Comparison of ENCODE assay signal across 17 mouse cellular contexts in the genomic region with DNA sequence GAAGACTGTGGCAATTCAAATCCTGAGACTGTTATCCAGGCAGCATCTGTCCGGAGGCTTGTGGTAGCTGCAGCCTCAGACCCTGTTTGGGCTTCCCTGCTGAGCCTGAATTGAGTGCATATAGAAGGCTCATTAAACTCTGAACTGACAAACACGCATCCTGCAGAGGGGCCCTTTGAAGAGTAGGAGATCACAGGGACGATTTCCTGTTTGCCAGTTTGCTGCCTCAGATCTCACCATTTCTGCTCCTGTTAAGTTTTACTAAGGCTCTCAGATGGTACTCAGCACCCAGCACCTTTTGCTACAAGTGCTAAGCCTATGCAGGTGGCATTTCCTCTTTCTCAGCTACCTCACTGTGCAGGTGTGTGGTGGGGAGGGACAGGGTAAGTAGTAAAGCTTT.
DNase-seq lines count a peak whose midpoint lies in the region; ATAC-seq and TF ChIP-seq lines count a peak whose summit lies in the region.
"Had no signal": no experiment of that assay in that cellular context is flagged by ENCODE, and none has a peak within 500 bp of the region (broad histone marks: within the 10 kb centered on the region; RNA-seq: fewer than 3 reads in every experiment).

No protein-coding gene starts in this region.

- no peak overlapping the region for H3K27ac ChIP-seq in forebrain, embryonic 14.5 days (ENCODE audit: low read depth, low read length)
- no peak overlapping the region for H3K27ac ChIP-seq in forebrain, embryonic 10.5 days
- no peak overlapping the region for H3K27ac ChIP-seq in liver, embryonic 12.5 days
- H3K27ac ChIP-seq: embryonic facial prominence, embryonic 12.5 days; hindbrain, embryonic 14.5 days had no signal

- H3K9ac ChIP-seq in forebrain, embryonic 14.5 days (ENCODE audit: low read length), result no peak overlapping the region
- no peak overlapping the region for H3K9ac ChIP-seq in liver, embryonic 12.5 days
- H3K9ac ChIP-seq: embryonic facial prominence, embryonic 12.5 days; hindbrain, embryonic 14.5 days; lung, embryonic 14.5 days had no signal

- TF ChIP-seq POLR2A in brain, embryonic 14.5 days (IDR thresholded peaks at IDR 0.05; ENCODE audit: borderline replicate concordance, extremely low read depth, insufficient read depth, insufficient read length, poor library complexity, severe bottlenecking), result no peak

- WGBS in forebrain, embryonic 14.5 days, result 2% methylated on average over 3 of the region's 3 CpGs
- WGBS in forebrain, embryonic 10.5 days, result 4% methylated on average over 3 of the region's 3 CpGs
- WGBS in liver, embryonic 12.5 days (ENCODE audit: insufficient replicate concordance), result 18% methylated on average over 3 of the region's 3 CpGs

- H3K36me3 ChIP-seq in forebrain, embryonic 14.5 days (ENCODE audit: control insufficient read depth, insufficient read depth, low read length), result no peaks in the 10 kb centered on the region
- no peaks in the 10 kb centered on the region for H3K36me3 ChIP-seq in forebrain, embryonic 10.5 days (replicated peaks)
- H3K36me3 ChIP-seq in liver, embryonic 12.5 days, result no peaks in the 10 kb centered on the region
- H3K36me3 ChIP-seq: embryonic facial prominence, embryonic 12.5 days; G1E had no signal

- H3K9me3 ChIP-seq in forebrain, embryonic 14.5 days (replicated peaks; ENCODE audit: control insufficient read depth, low read length), result no peaks in the 10 kb centered on the region
- peaks cover 5% of the 10 kb centered on the region; the same call in 1 of the 2 replicates for H3K9me3 ChIP-seq in forebrain, embryonic 10.5 days
- no peaks in the 10 kb centered on the region for H3K9me3 ChIP-seq in liver, embryonic 12.5 days (replicated peaks)
- H3K9me3 ChIP-seq: embryonic facial prominence, embryonic 12.5 days had no signal

- no peak for ATAC-seq in forebrain, embryonic 14.5 days
- no peak for ATAC-seq in liver, embryonic 12.5 days
- ATAC-seq: intestine, postnatal 0 days had no signal

- 0 out of 2 replicates have a peak, but pooled peaks cover 7% of the 10 kb centered on the region for H3K27me3 ChIP-seq in forebrain, embryonic 14.5 days (replicated peaks; ENCODE audit: control insufficient read depth, insufficient read depth, low read length)
- peaks cover 100% of the 10 kb centered on the region for H3K27me3 ChIP-seq in forebrain, embryonic 10.5 days (ENCODE audit: poor library complexity, severe bottlenecking)
- H3K27me3 ChIP-seq in liver, embryonic 12.5 days (replicated peaks), result no peaks in the 10 kb centered on the region
- H3K27me3 ChIP-seq: embryonic facial prominence, embryonic 12.5 days had no signal

- H3K4me2 ChIP-seq in forebrain, embryonic 14.5 days (ENCODE audit: low read length), result no peak overlapping the region
- H3K4me2 ChIP-seq in liver, embryonic 12.5 days, result no peak overlapping the region
- H3K4me2 ChIP-seq: embryonic facial prominence, embryonic 12.5 days; hindbrain, embryonic 14.5 days; lung, embryonic 14.5 days had no signal

- no peak overlapping the region for H3K4me3 ChIP-seq in forebrain, embryonic 14.5 days (ENCODE audit: low read depth, low read length)
- H3K4me3 ChIP-seq in forebrain, embryonic 10.5 days, result no peak overlapping the region
- no peak overlapping the region for H3K4me3 ChIP-seq in liver, embryonic 12.5 days
- H3K4me3 ChIP-seq: embryonic facial prominence, embryonic 12.5 days; myocyte had no signal

- DNase-seq in forebrain, embryonic 14.5 days (ENCODE audit: low spot score), result peak; percentile 24
- no peak for DNase-seq in forebrain, embryonic 10.5 days (ENCODE audit: extremely low spot score, low spot score)
- peak; percentile 63 for DNase-seq in CD4-positive helper T cell, adult 2 months (ENCODE audit: low read depth, low spot score)
- DNase-seq in brain, embryonic 14.5 days (ENCODE audit: low read depth), result peak; percentile 60
- DNase-seq in thymus, adult 18-20 months, result peak; percentile 46 to 81
- DNase-seq in right cerebral cortex, postnatal 10 days (ENCODE audit: low spot score in 2 of 2), result no peak
- DNase-seq in right cerebral cortex, postnatal 25 days, result no peak
- DNase-seq: cerebellum, postnatal 14 days; kidney, postnatal 14 days; liver; lung, embryonic 14.5 days had no signal

- TF ChIP-seq CTCF in brain, embryonic 14.5 days (IDR thresholded peaks at IDR 0.05; ENCODE audit: borderline replicate concordance, extremely low read depth, insufficient read depth, insufficient read length), result no peak

- H3K4me1 ChIP-seq in forebrain, embryonic 14.5 days (ENCODE audit: control insufficient read depth, insufficient read depth, low read length), result no peaks in the 10 kb centered on the region
- H3K4me1 ChIP-seq in forebrain, embryonic 10.5 days, result peaks cover 55% of the 10 kb centered on the region
- no peaks in the 10 kb centered on the region for H3K4me1 ChIP-seq in liver, embryonic 12.5 days

Comparison
In these comparisons a context has a peak if more than half of its experiments do, and no peak if none do; other contexts are left out.
1. DNase-seq: peak in forebrain, embryonic 14.5 days (single experiment), CD4-positive helper T cell, adult 2 months (single experiment), brain, embryonic 14.5 days (single experiment) and thymus, adult 18-20 months (2 of 2); none in forebrain, embryonic 10.5 days (single experiment), right cerebral cortex, postnatal 10 days (0 of 2) and right cerebral cortex, postnatal 25 days (single experiment).